Mouse (Mus musculus) myocyte (in vitro differentiated cells): ENCODE results near the gene Ccdc188. TPM values are rescaled to one million over a fixed set of nuclear protein-coding genes. Genes with fewer than 3 reads are reported as not detected.
A peak's percentile ranks its signal among the peaks of the same experiment; 100 is the strongest.

Source experiments
- H3K27me3 ChIP-seq: one replicate; pipeline ENCODE4 v1.6.1; 2011; ENCODE audit not compliant: control insufficient read depth, insufficient read depth, insufficient read length
- H3K36me3 ChIP-seq: one replicate; pipeline ENCODE4 v1.6.1; 2011; ENCODE audit not compliant: control insufficient read depth, insufficient read depth
- H3K4me2 ChIP-seq: one replicate; pipeline ENCODE4 v1.6.1; 2011; ENCODE audit warnings: low read depth, control low read depth
- H3K4me3 ChIP-seq: one replicate; pipeline ENCODE4 v1.5.1; 2011; ENCODE audit warnings: mild to moderate bottlenecking, control low read depth, moderate library complexity
- H3K79me2 ChIP-seq: one replicate; pipeline ENCODE4 v1.6.1; 2011; ENCODE audit not compliant: control insufficient read depth, insufficient read depth
- H3ac ChIP-seq: one replicate; pipeline ENCODE4 v1.6.1; 2011; ENCODE audit not compliant: control insufficient read depth, insufficient read length
- CEBPB ChIP-seq: IDR thresholded peaks from 2 replicates; pipeline ENCODE4 v1.6.1; 2011; ENCODE audit warnings: mild to moderate bottlenecking, moderate library complexity; ENCODE audit not compliant: poor library complexity, insufficient read depth, severe bottlenecking
- E2F4 ChIP-seq: IDR thresholded peaks from one replicate; pipeline ENCODE4 v1.6.1; 2011; ENCODE audit warnings: mild to moderate bottlenecking, control low read depth, moderate library complexity; ENCODE audit not compliant: insufficient read depth
- MAX ChIP-seq: IDR thresholded peaks from one replicate; pipeline ENCODE4 v1.6.1; 2011; ENCODE audit warnings: low read depth, mild to moderate bottlenecking, control low read depth
- MYOD1 ChIP-seq, 3 experiments: IDR thresholded peaks; one replicate each; pipeline ENCODE4 v1.6.1; 2011; ENCODE audit warnings: control low read depth in 2 of 3, low read depth in 2 of 3, mild to moderate bottlenecking in 2 of 3, moderate library complexity in 1 of 3; ENCODE audit not compliant: insufficient read length in 2 of 3, control insufficient read depth in 1 of 3
- MYOG ChIP-seq, 3 experiments: IDR thresholded peaks; one replicate each; pipeline ENCODE4 v1.6.1; 2011; ENCODE audit warnings: control low read depth in 2 of 3, low read depth in 2 of 3, mild to moderate bottlenecking in 2 of 3; ENCODE audit not compliant: insufficient read length in 2 of 3, control insufficient read depth in 1 of 3, insufficient read depth in 1 of 3
- POLR2A ChIP-seq: IDR thresholded peaks from one replicate; pipeline ENCODE4 v1.6.1; 2011; ENCODE audit warnings: low read depth, mild to moderate bottlenecking, control low read depth, moderate library complexity; ENCODE audit not compliant: insufficient read length
- POLR2AphosphoS2 ChIP-seq: IDR thresholded peaks from one replicate; pipeline ENCODE4 v1.6.1; 2011; ENCODE audit warnings: low read depth, control low read depth; ENCODE audit not compliant: insufficient read length
- REST ChIP-seq: IDR thresholded peaks from one replicate; pipeline ENCODE4 v1.6.1; 2011; ENCODE audit warnings: mild to moderate bottlenecking, control low read depth, moderate library complexity; ENCODE audit not compliant: insufficient read depth, insufficient read length
- SRF ChIP-seq: IDR thresholded peaks from one replicate; pipeline ENCODE4 v1.6.1; 2011; ENCODE audit warnings: low read depth; ENCODE audit not compliant: control insufficient read depth, insufficient read length
- TCF12 ChIP-seq: IDR thresholded peaks from one replicate; pipeline ENCODE4 v1.6.1; 2011; ENCODE audit warnings: mild to moderate bottlenecking, control low read depth; ENCODE audit not compliant: poor library complexity, insufficient read depth, severe bottlenecking
- TCF3 ChIP-seq: IDR thresholded peaks from one replicate; pipeline ENCODE4 v1.6.1; 2011; ENCODE audit warnings: low read depth, control low read depth; ENCODE audit not compliant: insufficient read length
- USF1 ChIP-seq: IDR thresholded peaks from one replicate; pipeline ENCODE4 v1.6.1; 2011; ENCODE audit warnings: low read depth, mild to moderate bottlenecking, control low read depth, moderate library complexity
- polyA plus RNA-seq: library from polyadenylated mRNA; unstranded; fragments of >200 nt; fragmentation: generic; extraction: Trizol; gene quantifications from one replicate; pipeline ENCODE4 v1.2.1, GENCODE M21; 2012; ENCODE audit warnings: missing spikeins

Ccdc188 gene
- polyA plus RNA-seq, result not detected

GRCm38 (mm10) chr16:18217579-18217978, at the start of gene Ccdc188:
Gene Ccdc188, plus strand, starts transcription at chr16:18217879.
- Histone ChIP-seq H3K4me3 (no peak within 1 kb of the TSS), H3K27me3 (peaks cover 6% of the 10 kb centered on the region), H3K4me2 (no peak within 1 kb of the TSS), H3K79me2 (no peaks in the 10 kb centered on the region), H3ac (no peak within 1 kb of the TSS), H3K36me3 (no peaks in the 10 kb centered on the region)
- TF ChIP-seq CEBPB (no peak), SRF (no peak), TCF12 (no peak), E2F4 (no peak), POLR2A (no peak), MAX (no peak), MYOG (IDR thresholded peaks at IDR 0.05; ENCODE audit: control insufficient read depth in 1 of 3, insufficient read depth in 1 of 3, insufficient read length in 2 of 3, low read depth in 2 of 3) (no peak), TCF3 (no peak)

- Histone ChIP-seq H3K36me3 (no peaks in the 10 kb centered on the region), H3ac (no peak overlapping the region), H3K79me2 (no peaks in the 10 kb centered on the region), H3K27me3 (peaks cover 10% of the 10 kb centered on the region), H3K4me3 (no peak overlapping the region), H3K4me2 (no peak overlapping the region)
- TF ChIP-seq REST (no peak), MYOG (IDR thresholded peaks at IDR 0.05; ENCODE audit: control insufficient read depth in 1 of 3, insufficient read depth in 1 of 3, insufficient read length in 2 of 3, low read depth in 2 of 3) (no peak), POLR2A (no peak), SRF (no peak), TCF3 (no peak), CEBPB (0 out of 2 replicates have a peak, but pooled peaks have one; percentile 5), MYOD1 (IDR thresholded peaks at IDR 0.05; ENCODE audit: control insufficient read depth in 1 of 3, insufficient read length in 2 of 3, low read depth in 2 of 3) (no peak), TCF12 (no peak)
Observed at GRCm38 (mm10) chr16:18169156-18169555, 48.5 kb upstream of the Ccdc188 start.

GRCm38 (mm10) chr16:18169776-18170175, 47.9 kb upstream of the Ccdc188 start:
- H3K79me2 ChIP-seq, result no peaks in the 10 kb centered on the region
- H3K27me3 ChIP-seq, result peaks cover 13% of the 10 kb centered on the region
- no peak overlapping the region for H3K4me2 ChIP-seq
- TF ChIP-seq USF1 (no peak), POLR2AphosphoS2 (no peak), TCF12 (no peak), E2F4 (no peak), MAX (no peak), TCF3 (no peak), REST (no peak), POLR2A (no peak), CEBPB (no peak), SRF (no peak), MYOD1 (IDR thresholded peaks at IDR 0.05; ENCODE audit: control insufficient read depth in 1 of 3, insufficient read length in 2 of 3, low read depth in 2 of 3) (no peak), MYOG (IDR thresholded peaks at IDR 0.05; ENCODE audit: control insufficient read depth in 1 of 3, insufficient read depth in 1 of 3, insufficient read length in 2 of 3, low read depth in 2 of 3) (no peak)
- H3K36me3 ChIP-seq, result no peaks in the 10 kb centered on the region
- no peak overlapping the region for H3ac ChIP-seq
- no peak overlapping the region for H3K4me3 ChIP-seq

GRCm38 (mm10) chr16:18172266-18172855, 45.3 kb upstream of the Ccdc188 start:
- Histone ChIP-seq H3K4me3 (no peak overlapping the region), H3K4me2 (no peak overlapping the region), H3ac (no peak overlapping the region), H3K79me2 (no peaks in the 10 kb centered on the region), H3K36me3 (no peaks in the 10 kb centered on the region), H3K27me3 (peaks cover 20% of the 10 kb centered on the region)
- TF ChIP-seq MYOD1 (IDR thresholded peaks at IDR 0.05; ENCODE audit: control insufficient read depth in 1 of 3, insufficient read length in 2 of 3, low read depth in 2 of 3), result no peak
- TF ChIP-seq REST, result no peak
- no peak for TF ChIP-seq MYOG (IDR thresholded peaks at IDR 0.05; ENCODE audit: control insufficient read depth in 1 of 3, insufficient read depth in 1 of 3, insufficient read length in 2 of 3, low read depth in 2 of 3)
- TF ChIP-seq TCF3, result no peak

- H3K36me3 ChIP-seq, result no peaks in the 10 kb centered on the region
- H3ac ChIP-seq, result no peak overlapping the region
- TF ChIP-seq USF1 (no peak), POLR2AphosphoS2 (no peak), MAX (no peak), E2F4 (no peak), TCF12 (no peak), REST (no peak), MYOD1 (IDR thresholded peaks at IDR 0.05; ENCODE audit: control insufficient read depth in 1 of 3, insufficient read length in 2 of 3, low read depth in 2 of 3) (no peak)
- peaks cover 28% of the 10 kb centered on the region for H3K27me3 ChIP-seq
- H3K4me3 ChIP-seq, result no peak overlapping the region
- no peak overlapping the region for H3K4me2 ChIP-seq
- H3K79me2 ChIP-seq, result no peaks in the 10 kb centered on the region
Observed at GRCm38 (mm10) chr16:18173231-18173630, 44.4 kb upstream of the Ccdc188 start.
